Mouse (Mus musculus): ENCODE results near the gene Fbxw7. TPM values are rescaled to one million over a fixed set of nuclear protein-coding genes. Genes with fewer than 3 reads are reported as not detected.

Fbxw7 gene
- polyA plus RNA-seq, 1 experiment from 2014 or later: 12.9 TPM

DNA sequence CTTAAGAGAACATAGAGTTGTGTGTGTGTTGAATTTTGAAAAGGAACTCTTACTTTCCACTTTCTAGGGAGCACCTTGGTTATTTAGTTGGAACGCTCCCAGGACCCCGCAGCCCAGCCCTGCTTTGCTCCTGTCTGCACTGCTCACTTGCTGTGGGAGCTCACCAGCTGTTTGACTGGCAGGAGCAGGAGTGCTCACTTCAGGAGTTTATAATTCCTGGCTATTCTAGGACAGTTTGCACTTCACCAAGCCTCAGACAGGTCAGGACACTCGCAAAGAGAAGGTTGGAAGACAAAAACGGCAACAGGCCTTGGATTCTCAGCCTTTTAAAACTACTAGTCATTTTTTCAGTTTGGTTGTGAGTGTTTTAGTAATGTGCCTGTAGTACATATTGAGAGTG is 110.2 kb downstream of the Fbxw7 start:
- WGBS: 62% methylated on average over 4 of the region's 4 CpGs
- H3K27ac ChIP-seq (ENCODE audit: low read length): no peak overlapping the region
- H3K36me3 ChIP-seq (ENCODE audit: control insufficient read depth, insufficient read depth, low read length): no peaks in the 10 kb centered on the region
- H3K4me1 ChIP-seq (ENCODE audit: control insufficient read depth, insufficient read depth, low read length): no peaks in the 10 kb centered on the region; the same call in 1 of the 2 replicates
- H3K27me3 ChIP-seq (ENCODE audit: control insufficient read depth, insufficient read depth, low read length): no peaks in the 10 kb centered on the region
- no peak overlapping the region for H3K4me3 ChIP-seq (replicated peaks; ENCODE audit: low read length)
- H3K9me3 ChIP-seq (replicated peaks; ENCODE audit: control insufficient read depth, low read length): no peaks in the 10 kb centered on the region
- H3K9ac ChIP-seq (ENCODE audit: low read length): no peak overlapping the region
- H3K4me2 ChIP-seq (ENCODE audit: low read depth, low read length): no peak overlapping the region
- ATAC-seq (ENCODE audit: insufficient read depth, low FRiP score): no peak

DNA sequence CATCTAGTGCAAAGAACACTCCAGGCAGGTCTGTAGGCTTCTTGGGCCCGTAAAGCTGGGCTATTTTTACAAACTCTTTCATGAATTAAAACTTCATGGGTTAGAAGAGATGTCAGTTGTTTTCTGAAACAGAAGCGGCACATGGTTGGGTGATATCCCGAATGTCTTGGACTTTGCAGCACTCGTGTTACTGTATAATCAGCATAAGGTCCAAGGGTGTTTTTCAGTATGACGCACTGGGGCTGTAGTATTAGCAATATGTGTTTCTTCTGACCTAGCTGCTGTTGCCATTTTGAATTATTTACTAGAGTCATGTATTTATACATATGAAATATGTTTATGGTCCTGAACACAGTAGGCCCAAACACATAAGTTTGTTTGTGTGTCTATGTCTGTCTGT is 111.1 kb downstream of the Fbxw7 start:
- Histone ChIP-seq H3K27me3 (ENCODE audit: control insufficient read depth, insufficient read depth, low read length) (no peaks in the 10 kb centered on the region), H3K36me3 (ENCODE audit: control insufficient read depth, insufficient read depth, low read length) (no peaks in the 10 kb centered on the region), H3K27ac (ENCODE audit: low read length) (no peak overlapping the region), H3K4me3 (replicated peaks; ENCODE audit: low read length) (no peak overlapping the region), H3K9ac (ENCODE audit: low read length) (no peak overlapping the region), H3K4me1 (ENCODE audit: control insufficient read depth, insufficient read depth, low read length) (no peaks in the 10 kb centered on the region; the same call in 1 of the 2 replicates), H3K4me2 (ENCODE audit: low read depth, low read length) (no peak overlapping the region), H3K9me3 (replicated peaks; ENCODE audit: control insufficient read depth, low read length) (no peaks in the 10 kb centered on the region)
- ATAC-seq (ENCODE audit: insufficient read depth, low FRiP score): no peak
- WGBS: 83% methylated on average over 5 of the region's 5 CpGs

DNA sequence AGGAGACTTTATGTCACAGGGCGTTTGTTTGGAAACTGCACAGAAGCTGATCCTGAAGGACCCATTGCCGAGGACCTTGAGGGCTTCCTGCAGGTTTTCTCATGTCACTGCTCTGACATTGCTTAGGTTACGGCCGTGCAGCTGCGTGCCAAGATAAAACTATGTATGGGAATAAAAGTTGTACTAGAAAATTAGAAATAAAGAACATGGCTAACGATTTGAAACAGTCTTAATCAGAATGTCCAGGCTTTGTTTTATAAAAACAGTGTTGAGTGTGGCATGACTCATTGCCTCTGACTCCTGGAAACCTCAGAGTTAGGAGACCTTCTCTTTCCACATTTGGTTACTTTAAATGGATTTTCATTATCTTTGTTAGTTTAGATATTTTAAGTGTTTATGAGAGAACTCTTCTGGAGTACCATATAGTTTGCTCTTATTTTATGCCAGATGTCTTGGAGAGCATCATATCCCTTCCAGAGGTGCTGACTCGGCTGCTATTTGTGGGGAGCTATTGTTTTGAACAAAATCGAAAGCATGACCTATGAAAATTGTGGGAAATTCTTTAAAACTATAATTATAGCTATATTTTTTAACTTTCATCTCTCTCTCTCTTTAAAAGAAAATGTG is 112.2 kb downstream of the Fbxw7 start:
- Histone ChIP-seq H3K9ac (ENCODE audit: low read length) (no peak overlapping the region), H3K36me3 (ENCODE audit: control insufficient read depth, insufficient read depth, low read length) (no peaks in the 10 kb centered on the region), H3K27ac (ENCODE audit: low read length) (no peak overlapping the region), H3K4me2 (ENCODE audit: low read depth, low read length) (no peak overlapping the region), H3K4me3 (replicated peaks; ENCODE audit: low read length) (no peak overlapping the region), H3K27me3 (ENCODE audit: control insufficient read depth, insufficient read depth, low read length) (no peaks in the 10 kb centered on the region), H3K4me1 (ENCODE audit: control insufficient read depth, insufficient read depth, low read length) (no peaks in the 10 kb centered on the region; the same call in 1 of the 2 replicates), H3K9me3 (replicated peaks; ENCODE audit: control insufficient read depth, low read length) (no peaks in the 10 kb centered on the region)
- ATAC-seq (ENCODE audit: insufficient read depth, low FRiP score): no peak
- WGBS: 70% methylated on average over 8 of the region's 8 CpGs

DNA sequence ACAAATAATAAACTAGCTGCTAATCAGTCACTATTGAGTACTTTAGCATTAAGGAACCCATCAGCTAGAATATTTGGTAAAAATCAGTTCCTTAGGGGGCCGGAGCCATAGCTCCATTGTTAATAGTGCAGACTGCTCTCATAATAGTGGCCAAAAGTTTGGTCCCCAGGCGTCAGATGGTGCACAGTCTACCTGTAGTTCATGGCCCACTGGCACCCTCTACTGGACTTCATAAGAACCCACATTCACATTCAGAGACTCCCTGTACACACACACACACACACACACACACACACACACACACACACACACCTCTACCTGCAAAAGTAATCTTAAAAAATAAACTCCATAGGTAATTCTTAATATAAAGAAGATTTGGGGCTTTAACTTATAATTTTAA is 112.8 kb downstream of the Fbxw7 start:
- Histone ChIP-seq H3K9me3 (replicated peaks; ENCODE audit: control insufficient read depth, low read length) (no peaks in the 10 kb centered on the region), H3K9ac (ENCODE audit: low read length) (no peak overlapping the region), H3K4me2 (ENCODE audit: low read depth, low read length) (no peak overlapping the region), H3K4me3 (replicated peaks; ENCODE audit: low read length) (no peak overlapping the region), H3K4me1 (ENCODE audit: control insufficient read depth, insufficient read depth, low read length) (no peaks in the 10 kb centered on the region; the same call in 1 of the 2 replicates), H3K36me3 (ENCODE audit: control insufficient read depth, insufficient read depth, low read length) (no peaks in the 10 kb centered on the region), H3K27ac (ENCODE audit: low read length) (no peak overlapping the region), H3K27me3 (ENCODE audit: control insufficient read depth, insufficient read depth, low read length) (no peaks in the 10 kb centered on the region)
- ATAC-seq (ENCODE audit: insufficient read depth, low FRiP score): no peak
- 92% methylated on average over 2 of the region's 2 CpGs for WGBS

- Histone ChIP-seq H3K4me1 (ENCODE audit: control insufficient read depth, insufficient read depth, low read length) (no peaks in the 10 kb centered on the region; the same call in 1 of the 2 replicates), H3K36me3 (ENCODE audit: control insufficient read depth, insufficient read depth, low read length) (no peaks in the 10 kb centered on the region), H3K27ac (ENCODE audit: low read length) (no peak overlapping the region), H3K27me3 (ENCODE audit: control insufficient read depth, insufficient read depth, low read length) (no peaks in the 10 kb centered on the region), H3K4me3 (replicated peaks; ENCODE audit: low read length) (no peak overlapping the region), H3K9ac (ENCODE audit: low read length) (no peak overlapping the region), H3K9me3 (replicated peaks; ENCODE audit: control insufficient read depth, low read length) (no peaks in the 10 kb centered on the region), H3K4me2 (ENCODE audit: low read depth, low read length) (no peak overlapping the region)
- WGBS: 86% methylated on average over 3 of the region's 3 CpGs
- ATAC-seq (ENCODE audit: insufficient read depth, low FRiP score): no peak
Measured at GRCm38 (mm10) chr3:84929171-84929570, 114.1 kb downstream of the Fbxw7 start.

- Histone ChIP-seq H3K4me1 (ENCODE audit: control insufficient read depth, insufficient read depth, low read length) (no peaks in the 10 kb centered on the region), H3K9me3 (replicated peaks; ENCODE audit: control insufficient read depth, low read length) (no peaks in the 10 kb centered on the region), H3K27ac (ENCODE audit: low read length) (no peak overlapping the region), H3K27me3 (ENCODE audit: control insufficient read depth, insufficient read depth, low read length) (no peaks in the 10 kb centered on the region), H3K36me3 (ENCODE audit: control insufficient read depth, insufficient read depth, low read length) (no peaks in the 10 kb centered on the region), H3K9ac (ENCODE audit: low read length) (no peak overlapping the region), H3K4me3 (replicated peaks; ENCODE audit: low read length) (no peak overlapping the region), H3K4me2 (ENCODE audit: low read depth, low read length) (no peak overlapping the region)
- ATAC-seq (ENCODE audit: insufficient read depth, low FRiP score): no peak
- WGBS: 72% methylated on average over 3 of the region's 3 CpGs
Measured at GRCm38 (mm10) chr3:84930683-84931082, 115.6 kb downstream of the Fbxw7 start.

DNA sequence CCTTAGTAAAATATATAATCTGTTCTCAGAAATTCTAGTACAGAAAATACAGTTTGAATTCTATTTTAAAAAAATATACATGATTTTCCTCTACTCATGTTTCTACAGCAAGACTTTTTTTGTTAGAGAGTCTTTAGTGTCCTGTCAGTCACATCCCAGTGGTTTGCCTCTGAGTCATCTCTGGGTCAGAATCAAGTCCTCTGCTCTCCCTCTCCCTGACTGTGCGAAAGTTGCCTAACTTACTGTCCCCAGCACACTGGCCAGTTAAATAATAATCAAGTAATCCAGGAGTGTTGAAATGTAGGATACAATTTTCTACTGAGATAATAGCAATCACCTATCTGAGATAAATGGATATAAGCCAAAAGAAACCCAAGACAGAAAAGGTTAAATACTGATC is 120.7 kb downstream of the Fbxw7 start:
- Histone ChIP-seq H3K4me3 (replicated peaks; ENCODE audit: low read length) (no peak overlapping the region), H3K4me2 (ENCODE audit: low read depth, low read length) (no peak overlapping the region), H3K36me3 (ENCODE audit: control insufficient read depth, insufficient read depth, low read length) (no peaks in the 10 kb centered on the region), H3K4me1 (ENCODE audit: control insufficient read depth, insufficient read depth, low read length) (no peaks in the 10 kb centered on the region; the same call in 1 of the 2 replicates), H3K9me3 (replicated peaks; ENCODE audit: control insufficient read depth, low read length) (no peaks in the 10 kb centered on the region), H3K27me3 (ENCODE audit: control insufficient read depth, insufficient read depth, low read length) (no peaks in the 10 kb centered on the region), H3K9ac (ENCODE audit: low read length) (no peak overlapping the region), H3K27ac (ENCODE audit: low read length) (no peak overlapping the region)
- ATAC-seq (ENCODE audit: insufficient read depth, low FRiP score): no peak
- WGBS: 74% methylated on average over 1 of the region's 1 CpGs

- Histone ChIP-seq H3K36me3 (ENCODE audit: control insufficient read depth, insufficient read depth, low read length) (no peaks in the 10 kb centered on the region), H3K9me3 (replicated peaks; ENCODE audit: control insufficient read depth, low read length) (no peaks in the 10 kb centered on the region), H3K9ac (ENCODE audit: low read length) (no peak overlapping the region), H3K4me3 (replicated peaks; ENCODE audit: low read length) (no peak overlapping the region), H3K27me3 (ENCODE audit: control insufficient read depth, insufficient read depth, low read length) (no peaks in the 10 kb centered on the region), H3K27ac (ENCODE audit: low read length) (no peak overlapping the region), H3K4me2 (ENCODE audit: low read depth, low read length) (no peak overlapping the region), H3K4me1 (ENCODE audit: control insufficient read depth, insufficient read depth, low read length) (no peaks in the 10 kb centered on the region; the same call in 1 of the 2 replicates)
- no peak for ATAC-seq (ENCODE audit: insufficient read depth, low FRiP score)
- WGBS: 38% methylated on average over 2 of the region's 2 CpGs
Measured at GRCm38 (mm10) chr3:84936252-84936651, 121.2 kb downstream of the Fbxw7 start.

DNA sequence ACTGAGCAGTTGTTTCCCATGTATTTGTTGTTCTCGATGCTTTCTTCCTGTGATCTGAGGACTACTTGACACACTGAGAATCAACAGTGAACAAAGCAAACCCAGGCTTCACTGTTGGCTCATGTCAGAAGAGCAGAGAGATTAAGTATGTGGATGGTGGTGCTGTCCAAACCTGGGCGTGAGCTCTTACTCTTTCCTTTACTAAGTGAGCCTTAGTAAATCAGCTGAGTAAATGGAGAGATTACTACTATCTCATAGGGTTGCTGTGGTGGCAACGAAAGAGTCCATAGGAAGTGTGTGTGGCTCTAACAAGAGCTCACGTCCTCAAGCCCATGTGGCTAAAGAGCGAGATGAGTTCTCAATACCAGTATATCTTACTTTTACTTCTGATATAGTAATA is 121.9 kb downstream of the Fbxw7 start:
- Histone ChIP-seq H3K36me3 (ENCODE audit: control insufficient read depth, insufficient read depth, low read length) (no peaks in the 10 kb centered on the region), H3K4me2 (ENCODE audit: low read depth, low read length) (no peak overlapping the region), H3K27ac (ENCODE audit: low read length) (no peak overlapping the region), H3K4me1 (ENCODE audit: control insufficient read depth, insufficient read depth, low read length) (no peaks in the 10 kb centered on the region; the same call in 1 of the 2 replicates), H3K4me3 (replicated peaks; ENCODE audit: low read length) (no peak overlapping the region), H3K27me3 (ENCODE audit: control insufficient read depth, insufficient read depth, low read length) (no peaks in the 10 kb centered on the region), H3K9me3 (replicated peaks; ENCODE audit: control insufficient read depth, low read length) (no peaks in the 10 kb centered on the region), H3K9ac (ENCODE audit: low read length) (no peak overlapping the region)
- 77% methylated on average over 5 of the region's 5 CpGs for WGBS
- no peak for ATAC-seq (ENCODE audit: insufficient read depth, low FRiP score)

Data from stomach, embryonic 16.5 days (tissue).